Mouse (Mus musculus) olfactory bulb, adult 2 months (tissue): ENCODE results near the gene Tmem56.

ENCODE experiments used
- CTCF ChIP-seq: fragments of 200-500 bp; IDR thresholded peaks from 2 replicates; pipeline ENCODE4 v1.5.1; 2012; ENCODE audit warnings: low read depth, mild to moderate bottlenecking, low read length, moderate library complexity; ENCODE audit not compliant: insufficient read depth
- POLR2A ChIP-seq: fragments of 200-500 bp; IDR thresholded peaks from 2 replicates; pipeline ENCODE4 v1.6.1; 2012; ENCODE audit warnings: mild to moderate bottlenecking, low read depth, low read length, moderate library complexity; ENCODE audit not compliant: insufficient read depth

DNA sequence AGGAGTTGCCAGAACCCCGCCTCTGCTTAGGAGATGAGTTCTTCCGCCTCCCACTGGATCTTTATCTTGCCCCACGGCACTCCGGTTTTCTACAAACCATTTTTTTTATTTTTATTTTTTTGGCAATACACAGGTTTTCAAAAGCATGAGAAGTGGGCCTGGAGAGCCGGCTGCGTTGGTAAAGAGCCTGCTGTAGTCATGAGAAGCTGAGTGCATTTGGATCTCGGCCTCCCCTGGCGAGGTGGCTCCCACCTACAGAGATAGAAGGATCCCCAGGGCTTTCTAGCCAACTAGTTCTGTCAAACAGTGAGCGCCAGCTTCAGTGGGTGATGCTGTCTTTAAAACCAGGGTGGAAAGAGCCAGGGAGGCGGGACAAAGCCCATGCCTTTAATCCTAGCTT is 25.5 kb downstream of the Tmem56 start:
- TF ChIP-seq POLR2A (no peak), CTCF (no peak)
